ENCODE assay signal across 8 mouse cellular contexts in genomic region chr2:32487124-32487623, GRCm38 (mm10). TPM values are rescaled to one million over a fixed set of nuclear protein-coding genes. Genes with fewer than 3 reads are reported as not detected.
A peak's percentile ranks its signal among the peaks of the same experiment; 100 is the strongest.
DNase-seq lines count a peak whose midpoint lies in the region; ATAC-seq and TF ChIP-seq lines count a peak whose summit lies in the region.

No protein-coding gene starts in this region.

- ATAC-seq in CD4-positive, CD25-positive, alpha-beta regulatory T cell, adult 4 months, result peak; percentile 81
- ATAC-seq in forebrain, embryonic 11.5 days (replicated peaks; ENCODE audit: low FRiP score), result peak; percentile 61
- ATAC-seq in heart, postnatal 0 days (ENCODE audit: insufficient read depth, low read depth), result peak; percentile 69
- peak; percentile 63 for ATAC-seq in liver, embryonic 16.5 days (ENCODE audit: low read depth)
- ATAC-seq in neural tube, embryonic 13.5 days (ENCODE audit: low read depth), result peak; percentile 74

- peak; percentile 84 for TF ChIP-seq CTCF in brain, embryonic 14.5 days (IDR thresholded peaks at IDR 0.05; ENCODE audit: borderline replicate concordance, extremely low read depth, insufficient read depth, insufficient read length)
- TF ChIP-seq CTCF in heart, postnatal 0 days (IDR thresholded peaks at IDR 0.05; ENCODE audit: low read depth), result peak; percentile 74

- H3K4me2 ChIP-seq in forebrain, embryonic 11.5 days (ENCODE audit: low read depth, low read length, severe bottlenecking), result no peak overlapping the region
- H3K4me2 ChIP-seq in heart, postnatal 0 days (ENCODE audit: low read depth, low read length), result no peak overlapping the region
- no peak overlapping the region for H3K4me2 ChIP-seq in liver, embryonic 16.5 days (ENCODE audit: low read depth, low read length)
- no peak overlapping the region for H3K4me2 ChIP-seq in neural tube, embryonic 13.5 days

- no peak overlapping the region for H3K4me3 ChIP-seq in forebrain, embryonic 11.5 days (ENCODE audit: low read depth, low read length)
- no peak overlapping the region for H3K4me3 ChIP-seq in heart, postnatal 0 days (ENCODE audit: low read depth, low read length)
- no peak overlapping the region for H3K4me3 ChIP-seq in liver, embryonic 16.5 days (ENCODE audit: low read depth, low read length)
- H3K4me3 ChIP-seq in neural tube, embryonic 13.5 days, result no peak overlapping the region

- H3K27me3 ChIP-seq in forebrain, embryonic 11.5 days (ENCODE audit: control insufficient read depth, insufficient read depth, low read length), result no peaks in the 10 kb centered on the region
- 0 out of 2 replicates have a peak, but pooled peaks cover 3% of the 10 kb centered on the region for H3K27me3 ChIP-seq in heart, postnatal 0 days (ENCODE audit: control insufficient read depth, insufficient read depth, low read length)
- no peaks in the 10 kb centered on the region for H3K27me3 ChIP-seq in liver, embryonic 16.5 days (ENCODE audit: control insufficient read depth, insufficient read depth, low read depth, low read length)
- H3K27me3 ChIP-seq in neural tube, embryonic 13.5 days, result no peaks in the 10 kb centered on the region

- no peak for TF ChIP-seq EP300 in heart, postnatal 0 days (IDR thresholded peaks at IDR 0.05; ENCODE audit: low read depth)

- DNase-seq in brain, embryonic 14.5 days (ENCODE audit: low read depth), result peak; percentile 93
- DNase-seq in forebrain, embryonic 11.5 days (ENCODE audit: low spot score), result peak; percentile 93
- peak; percentile 78 for DNase-seq in heart, postnatal 0 days (ENCODE audit: low spot score)
- peak; percentile 96 to 98 for DNase-seq in kidney, postnatal 36 days
- peak; percentile 60 for DNase-seq in telencephalon, adult 2 months (ENCODE audit: low read depth, low spot score)

- H3K36me3 ChIP-seq in forebrain, embryonic 11.5 days (ENCODE audit: control insufficient read depth, insufficient read depth, low read length), result no peaks in the 10 kb centered on the region
- no peaks in the 10 kb centered on the region for H3K36me3 ChIP-seq in heart, postnatal 0 days (replicated peaks; ENCODE audit: control insufficient read depth, insufficient read depth, low read length)
- H3K36me3 ChIP-seq in liver, embryonic 16.5 days (ENCODE audit: control insufficient read depth, insufficient read depth), result no peaks in the 10 kb centered on the region
- H3K36me3 ChIP-seq in neural tube, embryonic 13.5 days, result no peaks in the 10 kb centered on the region

- no peak for TF ChIP-seq POLR2A in brain, embryonic 14.5 days (IDR thresholded peaks at IDR 0.05; ENCODE audit: borderline replicate concordance, extremely low read depth, insufficient read depth, insufficient read length, poor library complexity, severe bottlenecking)

- H3K9ac ChIP-seq in forebrain, embryonic 11.5 days (ENCODE audit: low read length), result no peak overlapping the region
- H3K9ac ChIP-seq in heart, postnatal 0 days (replicated peaks; ENCODE audit: low read depth, low read length), result no peak overlapping the region
- H3K9ac ChIP-seq in liver, embryonic 16.5 days (ENCODE audit: low read depth, low read length), result no peak overlapping the region
- H3K9ac ChIP-seq in neural tube, embryonic 13.5 days, result no peak overlapping the region

- no peaks in the 10 kb centered on the region for H3K4me1 ChIP-seq in forebrain, embryonic 11.5 days (replicated peaks; ENCODE audit: control insufficient read depth, insufficient read depth, low read length)
- 0 out of 2 replicates have a peak, but pooled peaks cover 5% of the 10 kb centered on the region for H3K4me1 ChIP-seq in heart, postnatal 0 days (ENCODE audit: control insufficient read depth, insufficient read depth)
- peaks cover 9% of the 10 kb centered on the region for H3K4me1 ChIP-seq in liver, embryonic 16.5 days (ENCODE audit: control insufficient read depth, low read depth, low read length)
- no peaks in the 10 kb centered on the region for H3K4me1 ChIP-seq in neural tube, embryonic 13.5 days (replicated peaks)

- H3K9me3 ChIP-seq in forebrain, embryonic 11.5 days (ENCODE audit: control insufficient read depth, low read length), result no peaks in the 10 kb centered on the region
- H3K9me3 ChIP-seq in heart, postnatal 0 days (replicated peaks; ENCODE audit: control insufficient read depth, low read length), result no peaks in the 10 kb centered on the region
- no peaks in the 10 kb centered on the region for H3K9me3 ChIP-seq in liver, embryonic 16.5 days (replicated peaks; ENCODE audit: control insufficient read depth, low read length)
- no peaks in the 10 kb centered on the region for H3K9me3 ChIP-seq in neural tube, embryonic 13.5 days

- H3K27ac ChIP-seq in forebrain, embryonic 11.5 days (ENCODE audit: low read depth, low read length), result no peak overlapping the region
- H3K27ac ChIP-seq in heart, postnatal 0 days (ENCODE audit: low read depth), result no peak overlapping the region
- H3K27ac ChIP-seq in liver, embryonic 16.5 days (ENCODE audit: low read length), result no peak overlapping the region
- H3K27ac ChIP-seq in neural tube, embryonic 13.5 days (replicated peaks), result no peak overlapping the region

- 7% methylated on average over 6 of the region's 6 CpGs for WGBS in forebrain, embryonic 11.5 days
- WGBS in heart, postnatal 0 days, result 3% methylated on average over 6 of the region's 6 CpGs
- whole genome bisulfite sequencing in liver, embryonic 16.5 days (ENCODE audit: insufficient replicate concordance), result 1% methylated on average over 6 of the region's 6 CpGs
- 5% methylated on average over 6 of the region's 6 CpGs for WGBS in neural tube, embryonic 13.5 days

RNA-seq across cellular contexts. Expression of gene Slc25a25, which starts 35.9 kb away (rescaled TPM):
- polyA plus RNA-seq in CD4-positive, CD25-positive, alpha-beta regulatory T cell, adult 4 months (2017; shearing (Covaris generic)), result 1 to 10 TPM; 4.7 to 6.7 TPM
- polyA plus RNA-seq in brain, embryonic 14.5 days (2012; rRNA removed), result 40.2 and 46.1 TPM in 2 replicates
- 25.9 and 26.6 TPM in 2 replicates for polyA plus RNA-seq in forebrain, embryonic 11.5 days (2014; fragmentation: Nextera tagmentation; extraction: Ambion mirVana)
- 12.5 and 16.0 TPM in 2 replicates for total RNA-seq in heart, postnatal 0 days (2014; rRNA removed; ENCODE audit: low replicate concordance)
- 6.5 and 6.6 TPM in 2 replicates for polyA plus RNA-seq in heart, postnatal 0 days (2015; fragmentation: Nextera tagmentation; extraction: Ambion mirVana)
- 9.5 and 9.7 TPM in 2 replicates for polyA plus RNA-seq in liver, embryonic 16.5 days (2015; fragmentation: Nextera tagmentation; extraction: Ambion mirVana)
- polyA plus RNA-seq in neural tube, embryonic 13.5 days (2015; fragmentation: Nextera tagmentation; extraction: Ambion mirVana), result 49.8 and 49.9 TPM in 2 replicates

RNA-seq across cellular contexts. Expression of gene Naif1, which starts 36.9 kb away (rescaled TPM):
- 1 to 10 TPM; 5.5 to 7.1 TPM for polyA plus RNA-seq in CD4-positive, CD25-positive, alpha-beta regulatory T cell, adult 4 months (2017; shearing (Covaris generic))
- polyA plus RNA-seq in brain, embryonic 14.5 days (2012; rRNA removed), result 4.8 and 5.1 TPM in 2 replicates
- polyA plus RNA-seq in forebrain, embryonic 11.5 days (2014; fragmentation: Nextera tagmentation; extraction: Ambion mirVana), result 6.6 and 7.1 TPM in 2 replicates
- 3.2 and 4.2 TPM in 2 replicates for total RNA-seq in heart, postnatal 0 days (2014; rRNA removed; ENCODE audit: low replicate concordance)
- polyA plus RNA-seq in heart, postnatal 0 days (2015; fragmentation: Nextera tagmentation; extraction: Ambion mirVana), result 3.3 and 3.5 TPM in 2 replicates
- 1.9 and 2.0 TPM in 2 replicates for polyA plus RNA-seq in liver, embryonic 16.5 days (2015; fragmentation: Nextera tagmentation; extraction: Ambion mirVana)
- polyA plus RNA-seq in neural tube, embryonic 13.5 days (2015; fragmentation: Nextera tagmentation; extraction: Ambion mirVana), result 5.1 and 5.6 TPM in 2 replicates

RNA-seq across cellular contexts. Expression of gene Fam102a, which starts 48.0 kb away (rescaled TPM):
- polyA plus RNA-seq in CD4-positive, CD25-positive, alpha-beta regulatory T cell, adult 4 months (2017; shearing (Covaris generic)), result 10 to 100 TPM; 50.6 to 55.5 TPM
- polyA plus RNA-seq in brain, embryonic 14.5 days (2012; rRNA removed), result 7.7 and 12.9 TPM in 2 replicates
- polyA plus RNA-seq in forebrain, embryonic 11.5 days (2014; fragmentation: Nextera tagmentation; extraction: Ambion mirVana), result 10.4 and 10.6 TPM in 2 replicates
- total RNA-seq in heart, postnatal 0 days (2014; rRNA removed; ENCODE audit: low replicate concordance), result 11.2 and 12.3 TPM in 2 replicates
- polyA plus RNA-seq in heart, postnatal 0 days (2015; fragmentation: Nextera tagmentation; extraction: Ambion mirVana), result 2.8 and 3.1 TPM in 2 replicates
- polyA plus RNA-seq in liver, embryonic 16.5 days (2015; fragmentation: Nextera tagmentation; extraction: Ambion mirVana), result 1.6 TPM in 2 replicates
- polyA plus RNA-seq in neural tube, embryonic 13.5 days (2015; fragmentation: Nextera tagmentation; extraction: Ambion mirVana), result 7.9 and 9.1 TPM in 2 replicates
